Mouse (Mus musculus): ENCODE measurements around the gene Fam20a. TPM values are rescaled to one million over a fixed set of nuclear protein-coding genes. Genes with fewer than 3 reads are reported as not detected.

Gene Fam20a
- polyA plus RNA-seq (2017; shearing (Covaris generic)) = 1 to 10 TPM in 1 of 2 experiments, under 1 TPM in 1; 0.91 to 1.7 TPM

GRCm38 (mm10) chr11:109721781-109722446 is at the start of gene Fam20a:
Fam20a (minus strand) TSS chr11:109722279.
- no peak for ATAC-seq

- no peak for ATAC-seq
Measured at GRCm38 (mm10) chr11:109771381-109771780, 49.3 kb upstream of the Fam20a start.

- peak; percentile 39 for ATAC-seq
Measured at GRCm38 (mm10) chr11:109770185-109770584, 48.1 kb upstream of the Fam20a start.

GRCm38 (mm10) chr11:109769091-109769490 is 47.0 kb upstream of the Fam20a start:
- ATAC-seq = no peak

- no peak for ATAC-seq
Measured at GRCm38 (mm10) chr11:109760063-109760462, 38.0 kb upstream of the Fam20a start.

- no peak for ATAC-seq
Measured at GRCm38 (mm10) chr11:109758616-109759215, 36.6 kb upstream of the Fam20a start.

GRCm38 (mm10) chr11:109754105-109754602 is 32.1 kb upstream of the Fam20a start:
- ATAC-seq = no peak

GRCm38 (mm10) chr11:109751636-109752603 is 29.8 kb upstream of the Fam20a start:
- ATAC-seq = no peak

GRCm38 (mm10) chr11:109745210-109745609 is 23.1 kb upstream of the Fam20a start:
- ATAC-seq = no peak

- no peak for ATAC-seq
Measured at GRCm38 (mm10) chr11:109737967-109738366, 15.9 kb upstream of the Fam20a start.

GRCm38 (mm10) chr11:109736406-109736805 is 14.3 kb upstream of the Fam20a start:
- ATAC-seq = no peak

GRCm38 (mm10) chr11:109734341-109734740 is 12.3 kb upstream of the Fam20a start:
- ATAC-seq = no peak

GRCm38 (mm10) chr11:109732726-109733438 is 10.8 kb upstream of the Fam20a start:
- ATAC-seq = no peak

- ATAC-seq = no peak
Measured at GRCm38 (mm10) chr11:109728371-109728770, 6.3 kb upstream of the Fam20a start.

GRCm38 (mm10) chr11:109722711-109723110 is 632 bp upstream of the Fam20a start:
- no peak for ATAC-seq

GRCm38 (mm10) chr11:109721320-109721780 is 729 bp downstream of the Fam20a start:
- peak; percentile 41 for ATAC-seq

- ATAC-seq = no peak
Measured at GRCm38 (mm10) chr11:109720809-109721319, 1.2 kb downstream of the Fam20a start.

GRCm38 (mm10) chr11:109719399-109719798 is 2.7 kb downstream of the Fam20a start:
- no peak for ATAC-seq

- ATAC-seq = no peak
Measured at GRCm38 (mm10) chr11:109717966-109718895, 3.8 kb downstream of the Fam20a start.

GRCm38 (mm10) chr11:109717448-109717847 is 4.6 kb downstream of the Fam20a start:
- ATAC-seq = no peak

GRCm38 (mm10) chr11:109716981-109717380 is 5.1 kb downstream of the Fam20a start:
- no peak for ATAC-seq
